Mouse (Mus musculus) large intestine, adult 2 months (tissue): ENCODE data around the gene Ttc1. TPM values are rescaled to one million over a fixed set of nuclear protein-coding genes. Genes with fewer than 3 reads are reported as not detected.

ENCODE experiments used
- DNase-seq: peaks from one replicate; pipeline ENCODE4 v3.0.0-alpha.2; 2012; ENCODE audit warnings: low read depth, low spot score
- WGBS: fragments of 180-500 bp; shearing (Covaris S2); methylation state at CpG from one replicate; pipeline ENCODE4 v1.1.7; 2018; 5-methylcytosine and 5-hydroxymethylcytosine counted together
- polyA plus RNA-seq: library from polyadenylated mRNA; depleted of rRNA; stranded (reverse); fragments of >200 nt; gene quantifications from 2 replicates; pipeline ENCODE4 v1.2.3, GENCODE M21; 2012; rRNA removed

Ttc1 gene
- polyA plus RNA-seq, 1 experiment, result 11.7 TPM

- no peak for DNase-seq
- WGBS, result 90% methylated on average over 2 of the region's 2 CpGs
These were observed 39.4 kb downstream of the Ttc1 start for GRCm38 (mm10) chr11:43708409-43708808.

- no peak for DNase-seq
- 93% methylated on average over 10 of the region's 10 CpGs for WGBS
These were observed 42.1 kb downstream of the Ttc1 start for GRCm38 (mm10) chr11:43705751-43706150.

GRCm38 (mm10) chr11:43703552-43703951 is 44.3 kb downstream of the Ttc1 start:
- no peak for DNase-seq

GRCm38 (mm10) chr11:43700291-43700690 is 47.5 kb downstream of the Ttc1 start:
- WGBS, result 55% methylated on average over 3 of the region's 3 CpGs
- DNase-seq, result no peak

More at GRCm38 (mm10) chr11:43703552-43703951, 44.3 kb downstream of the Ttc1 start:
- WGBS, result 44% methylated on average over 1 of the region's 1 CpGs

GRCm38 (mm10) chr11:43698621-43699020 is 49.2 kb downstream of the Ttc1 start:
- no peak for DNase-seq
- WGBS, result 60% methylated on average over 5 of the region's 5 CpGs

GRCm38 (mm10) chr11:43696623-43697022 is 51.2 kb downstream of the Ttc1 start:
- 95% methylated on average over 4 of the region's 4 CpGs for WGBS
- DNase-seq, result no peak

- no peak for DNase-seq
- WGBS, result 97% methylated on average over 1 of the region's 1 CpGs
These were observed 59.0 kb downstream of the Ttc1 start for GRCm38 (mm10) chr11:43688850-43689249.

GRCm38 (mm10) chr11:43682415-43683217 is 65.2 kb downstream of the Ttc1 start:
- WGBS, result under 1% methylated on average over 69 of the region's 72 CpGs
- no peak for DNase-seq

GRCm38 (mm10) chr11:43681472-43682414 is 66.1 kb downstream of the Ttc1 start, which contains the start of gene Pwwp2a:
TSS of gene Pwwp2a (plus strand) at chr11:43681998.
- DNase-seq, result peak; percentile 98
- WGBS, result under 1% methylated on average over 75 of the region's 87 CpGs

Other genes with a start within 250 kb of the Ttc1 start
- 7.0 and 9.5 TPM in 2 replicates for gene Ccnjl, start 219.2 kb downstream of the Ttc1 start, polyA plus RNA-seq
- gene 4933415A04Rik, start 161.0 kb downstream of the Ttc1 start, polyA plus RNA-seq, result 1.1 TPM in 2 replicates
- gene Fabp6, start 146.5 kb downstream of the Ttc1 start, polyA plus RNA-seq, result 632 and 6,441 TPM in 2 replicates
- 10.4 and 14.5 TPM in 2 replicates for gene Pwwp2a, start 66.0 kb downstream of the Ttc1 start, polyA plus RNA-seq
- gene Adra1b, start 153.2 kb upstream of the Ttc1 start, polyA plus RNA-seq, result 0.48 and 0.52 TPM in 2 replicates